Mouse (Mus musculus): ENCODE data around the gene Naa15. TPM values are rescaled to one million over a fixed set of nuclear protein-coding genes. Genes with fewer than 3 reads are reported as not detected.

The Naa15 gene
- 0.91 and 1.2 TPM in 2 replicates for polyA plus RNA-seq (2012; rRNA removed)

GRCm38 (mm10) chr3:51415098-51416072 is at the start of gene Naa15:
Gene Naa15, plus strand, starts transcription at chr3:51415148.

GRCm38 (mm10) chr3:51396219-51397068 is 18.5 kb upstream of the Naa15 start, which contains the start of gene Mgarp:
Gene Mgarp, minus strand, starts transcription at chr3:51396738.

GRCm38 (mm10) chr3:51408561-51409183 is 6.3 kb upstream of the Naa15 start, which contains the start of gene Ndufc1:
Gene Ndufc1, minus strand, starts transcription at chr3:51408988.

GRCm38 (mm10) chr3:51483741-51484359 is 68.9 kb downstream of the Naa15 start, which contains the start of gene Rab33b:
Gene Rab33b, plus strand, starts transcription at chr3:51483920.

Other genes starting within 250 kb of the Naa15 start
- 55.4 and 63.1 TPM in 2 replicates for gene Noct, start 190.7 kb upstream of the Naa15 start, polyA plus RNA-seq (2012; rRNA removed)
- 34.2 and 49.0 TPM in 2 replicates for gene Elf2, start 74.5 kb upstream of the Naa15 start, polyA plus RNA-seq (2012; rRNA removed)
- 0.47 and 1.3 TPM in 2 replicates for gene Mgarp, start 18.4 kb upstream of the Naa15 start, polyA plus RNA-seq (2012; rRNA removed)
- gene Ndufc1, start 6.2 kb upstream of the Naa15 start, polyA plus RNA-seq (2012; rRNA removed): 200 and 266 TPM in 2 replicates
- 8.6 and 10.1 TPM in 2 replicates for gene Rab33b, start 68.8 kb downstream of the Naa15 start, polyA plus RNA-seq (2012; rRNA removed)
- 15.2 and 17.1 TPM in 2 replicates for gene Setd7, start 145.7 kb downstream of the Naa15 start, polyA plus RNA-seq (2012; rRNA removed)
- gene Mgst2, start 245.2 kb downstream of the Naa15 start, polyA plus RNA-seq (2012; rRNA removed): 14.1 and 19.8 TPM in 2 replicates

All from colon, adult 2 months (tissue).